Mouse (Mus musculus) B cell, adult 2 months (primary cell): ENCODE results near the gene Gm9046.
A peak's percentile ranks its signal among the peaks of the same experiment; 100 is the strongest.
"Not testable (repeated sequence)": the region's sequence is repeated elsewhere in the genome, so short reads cannot be mapped to it uniquely, and the experiment has no call there.

ENCODE experiments used
- DNase-seq, 2 experiments: peaks; one replicate each; pipeline ENCODE4 v3.0.0; 2022

The Gm9046 gene

GRCm38 (mm10) chr10:118343155-118343554 lies at the start of gene Gm9046:
Gene Gm9046, minus strand, starts transcription at chr10:118343255.
- DNase-seq = not testable (repeated sequence)

DNA sequence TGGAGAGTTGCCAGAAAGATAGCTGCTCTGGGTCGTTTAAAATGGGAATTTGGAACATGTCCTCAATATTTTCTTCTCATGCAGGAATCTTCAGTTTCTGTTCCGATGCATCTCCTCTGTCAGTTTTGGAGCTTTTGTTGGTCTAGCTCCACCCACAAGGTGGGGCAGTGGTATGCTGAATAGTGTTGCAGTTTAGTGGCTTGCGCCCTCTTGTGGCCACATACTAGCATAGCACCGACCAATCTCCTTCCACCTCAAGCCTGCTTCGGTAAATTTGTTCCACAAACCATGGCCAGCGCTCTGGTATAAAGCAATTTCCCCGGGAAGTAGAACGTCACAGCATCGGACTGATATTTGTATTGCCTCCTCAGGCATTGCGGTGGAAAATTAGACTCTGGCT lies 27.4 kb upstream of the Gm9046 start:
- DNase-seq = peak; percentile 88

DNA sequence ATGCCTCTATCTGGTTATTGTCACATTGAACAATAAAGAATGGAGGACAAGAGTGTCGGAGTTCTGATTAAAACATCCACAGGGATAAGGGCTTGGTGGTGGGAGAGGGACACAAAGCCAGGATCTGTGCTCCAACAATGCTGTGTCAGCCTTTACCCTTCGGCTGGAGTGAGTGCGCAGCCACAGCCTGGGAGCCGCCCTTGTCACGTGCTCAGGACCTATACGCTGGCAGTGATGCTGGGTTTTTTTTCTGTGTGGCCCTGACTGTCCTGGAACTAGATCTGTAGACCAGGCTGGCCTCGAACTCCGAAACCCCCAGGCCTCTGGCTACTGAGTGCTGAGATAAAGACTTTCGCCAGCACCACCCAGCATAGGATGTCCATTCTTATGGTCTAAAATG lies 26.5 kb upstream of the Gm9046 start:
- no peak for DNase-seq

DNA sequence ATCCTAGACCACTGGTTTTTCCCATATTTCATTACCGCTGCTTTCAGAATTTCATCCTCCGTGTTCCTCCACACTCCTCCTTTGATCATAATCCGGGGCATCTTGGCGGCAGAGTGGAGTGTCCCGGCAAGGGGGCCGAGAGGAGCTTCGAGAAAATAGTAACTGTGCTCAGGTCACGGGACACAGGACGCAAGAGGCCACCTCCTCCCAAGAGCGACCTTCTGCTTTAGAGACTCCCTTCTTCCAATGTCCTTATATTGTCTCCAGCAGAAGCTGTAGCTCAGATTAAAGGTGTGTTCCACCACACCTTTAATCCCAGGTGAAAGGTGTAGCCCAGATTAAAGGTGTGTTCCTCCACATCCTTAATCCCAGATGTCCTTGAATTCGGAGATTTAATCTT lies 10.9 kb upstream of the Gm9046 start, which contains the start of gene Gm9049:
Gene Gm9049, minus strand, starts transcription at position 101 of the 400 bp plus-strand sequence.
- not testable (repeated sequence) for DNase-seq

- DNase-seq = not testable (repeated sequence)
These were observed 5.5 kb upstream of the Gm9046 start, which contains the start of gene Gm9048 for GRCm38 (mm10) chr10:118348579-118348978. Gene Gm9048, minus strand, starts transcription at chr10:118348679.

DNA sequence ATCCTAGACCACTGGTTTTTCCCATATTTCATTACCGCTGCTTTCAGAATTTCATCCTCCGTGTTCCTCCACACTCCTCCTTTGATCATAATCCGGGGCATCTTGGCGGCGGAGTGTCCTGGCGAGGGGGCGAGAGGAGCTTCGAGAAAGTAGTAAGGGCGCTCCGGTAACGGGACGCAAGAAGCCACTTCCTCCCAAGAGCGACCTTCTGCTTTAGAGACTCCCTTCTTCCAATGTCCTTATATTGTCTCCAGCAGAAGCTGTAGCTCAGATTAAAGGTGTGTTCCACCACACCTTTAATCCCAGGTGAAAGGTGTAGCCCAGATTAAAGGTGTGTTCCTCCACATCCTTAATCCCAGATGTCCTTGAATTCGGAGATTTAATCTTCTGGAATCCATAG lies 5.3 kb downstream of the Gm9046 start, which contains the start of gene Gm9045:
Gene Gm9045, minus strand, starts transcription at position 101 of the 400 bp plus-strand sequence.
- DNase-seq = not testable (repeated sequence)

DNA sequence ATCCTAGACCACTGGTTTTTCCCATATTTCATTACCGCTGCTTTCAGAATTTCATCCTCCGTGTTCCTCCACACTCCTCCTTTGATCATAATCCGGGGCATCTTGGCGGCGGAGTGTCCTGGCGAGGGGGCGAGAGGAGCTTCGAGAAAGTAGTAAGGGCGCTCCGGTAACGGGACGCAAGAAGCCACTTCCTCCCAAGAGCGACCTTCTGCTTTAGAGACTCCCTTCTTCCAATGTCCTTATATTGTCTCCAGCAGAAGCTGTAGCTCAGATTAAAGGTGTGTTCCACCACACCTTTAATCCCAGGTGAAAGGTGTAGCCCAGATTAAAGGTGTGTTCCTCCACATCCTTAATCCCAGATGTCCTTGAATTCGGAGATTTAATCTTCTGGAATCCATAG lies 10.7 kb downstream of the Gm9046 start, which contains the start of gene Gm9044:
Gene Gm9044, minus strand, starts transcription at position 101 of the 400 bp plus-strand sequence.
- DNase-seq = not testable (repeated sequence)

- not testable (repeated sequence) for DNase-seq
These were observed 16.2 kb downstream of the Gm9046 start, which contains the start of gene Gm9040 for GRCm38 (mm10) chr10:118326869-118327268. Gene Gm9040, minus strand, starts transcription at chr10:118326969.

DNA sequence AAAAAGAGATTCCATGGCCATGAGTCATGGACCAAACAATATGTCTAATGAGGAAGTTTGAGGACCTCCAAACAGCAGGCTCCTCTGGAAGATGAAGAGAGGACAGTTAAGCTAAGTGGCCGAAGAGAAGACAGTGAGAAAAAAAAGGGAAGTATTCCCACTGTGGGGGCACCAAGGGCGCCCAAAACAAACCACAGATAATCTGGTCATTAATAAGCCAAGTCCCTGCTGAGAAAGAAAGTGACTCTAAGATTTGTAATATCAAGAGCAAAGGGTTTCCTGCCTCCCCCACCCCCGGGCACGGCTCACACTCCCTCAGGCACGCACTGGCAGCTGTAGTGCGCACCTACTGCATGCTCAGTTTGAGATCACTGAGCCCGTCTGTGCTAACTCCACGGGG lies 24.0 kb downstream of the Gm9046 start:
- no peak for DNase-seq

- DNase-seq = not testable (repeated sequence)
These were observed 40.9 kb downstream of the Gm9046 start for GRCm38 (mm10) chr10:118302133-118302532.

DNA sequence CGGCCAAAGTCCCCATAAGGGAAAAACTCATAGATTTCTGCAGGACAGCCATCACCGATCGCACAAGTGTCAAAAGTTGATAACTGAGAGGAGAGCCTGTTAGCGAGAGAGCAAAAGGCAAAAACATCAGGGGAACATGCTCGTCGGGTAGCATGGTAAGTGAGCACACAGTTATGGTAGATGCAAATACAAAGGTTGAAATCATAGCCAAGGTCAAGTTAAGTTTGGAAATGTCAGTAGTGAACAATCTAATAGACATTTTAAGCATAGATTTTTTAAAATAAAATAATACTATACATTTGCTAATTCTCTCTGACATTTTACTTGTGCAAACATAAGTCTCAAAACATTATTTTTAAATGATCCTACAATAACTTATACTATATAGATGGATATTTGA lies 48.1 kb downstream of the Gm9046 start, which contains the start of gene Iltifb:
Gene Iltifb, minus strand, starts transcription at position 101 of the 400 bp plus-strand sequence.
- DNase-seq = no peak
